Mouse (Mus musculus) R1 (cell line): ENCODE results near the gene Etv2.

Experiments
- DNase-seq: peaks from one replicate; pipeline ENCODE4 v3.0.0-alpha.2; 2018; ENCODE audit warnings: low read depth, low spot score

Gene Etv2

DNA sequence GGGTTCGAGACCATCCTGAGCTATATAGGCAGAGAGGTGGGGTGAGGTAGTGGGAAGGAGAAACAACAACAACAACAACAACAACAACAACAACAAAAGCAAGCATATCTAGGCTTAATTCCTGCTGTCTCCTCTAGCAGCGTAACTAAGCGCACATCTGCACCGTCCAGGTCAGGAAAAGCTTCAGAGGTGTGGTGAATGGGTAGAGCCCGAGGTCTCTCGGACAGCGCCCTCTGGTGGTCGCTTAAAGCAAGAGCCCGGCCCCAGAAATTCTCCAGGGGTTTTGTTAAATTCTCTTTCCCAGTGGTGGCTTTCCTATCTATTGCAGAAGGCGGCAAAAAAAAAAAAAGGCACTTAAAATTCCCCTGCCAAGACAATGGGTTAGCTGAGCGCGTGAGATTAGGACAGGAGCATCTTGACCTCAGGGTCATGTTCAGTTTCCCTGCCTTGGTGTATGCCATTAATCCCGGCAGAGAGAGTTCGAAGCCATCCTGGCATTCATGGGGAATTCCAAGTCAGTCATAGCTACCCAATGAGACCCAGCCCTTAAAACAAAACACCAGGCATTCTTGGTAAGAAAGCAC, 22.0 kb downstream of the Etv2 start:
- DNase-seq: peak; percentile 87

GRCm38 (mm10) chr7:30612654-30613402, 22.8 kb downstream of the Etv2 start, which contains the start of gene Upk1a:
Gene Upk1a, minus strand, starts transcription at chr7:30612847.
- no peak for DNase-seq

DNA sequence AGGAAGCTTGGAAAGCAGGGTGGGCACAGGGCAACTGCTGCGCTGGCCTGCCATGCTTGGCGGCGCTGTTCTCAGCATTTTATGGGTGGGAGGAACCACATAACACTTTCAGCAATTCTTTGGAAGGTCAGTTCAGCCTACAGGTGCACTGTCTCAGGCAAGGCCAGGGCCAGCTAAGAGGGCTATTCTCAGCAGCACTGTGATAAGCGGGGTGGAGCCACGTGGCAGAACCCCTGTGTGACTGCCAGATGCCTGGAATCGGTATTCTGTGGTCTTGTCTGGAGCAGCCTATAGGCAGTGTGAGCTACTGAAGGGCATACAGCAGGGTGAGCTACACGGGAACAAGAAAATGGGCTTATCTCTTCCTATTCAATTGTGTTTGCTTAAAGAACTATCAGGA, 25.6 kb downstream of the Etv2 start:
- DNase-seq: no peak

DNA sequence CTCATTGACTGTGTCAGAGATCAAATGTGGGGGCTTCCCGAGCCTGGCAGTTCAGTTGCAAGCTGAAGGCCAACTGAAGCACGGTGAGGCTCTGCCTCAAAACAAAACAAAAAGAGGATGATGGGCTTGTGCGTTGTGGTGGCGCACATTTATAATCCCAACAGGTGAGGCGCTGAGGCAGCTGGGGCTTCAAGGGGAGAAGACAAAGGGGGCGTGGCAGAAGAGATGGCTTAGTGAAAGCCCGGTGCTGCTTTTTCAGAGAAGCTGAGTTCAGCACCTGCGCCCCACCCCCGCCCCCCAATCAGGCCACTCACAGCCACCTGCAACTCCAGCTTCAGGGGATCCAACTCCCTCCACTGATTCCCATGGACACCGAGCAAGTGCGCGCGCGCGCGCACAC, 27.2 kb downstream of the Etv2 start:
- DNase-seq: peak; percentile 73

- DNase-seq: peak; percentile 96
Observed at GRCm38 (mm10) chr7:30607706-30608309, 27.8 kb downstream of the Etv2 start.

DNA sequence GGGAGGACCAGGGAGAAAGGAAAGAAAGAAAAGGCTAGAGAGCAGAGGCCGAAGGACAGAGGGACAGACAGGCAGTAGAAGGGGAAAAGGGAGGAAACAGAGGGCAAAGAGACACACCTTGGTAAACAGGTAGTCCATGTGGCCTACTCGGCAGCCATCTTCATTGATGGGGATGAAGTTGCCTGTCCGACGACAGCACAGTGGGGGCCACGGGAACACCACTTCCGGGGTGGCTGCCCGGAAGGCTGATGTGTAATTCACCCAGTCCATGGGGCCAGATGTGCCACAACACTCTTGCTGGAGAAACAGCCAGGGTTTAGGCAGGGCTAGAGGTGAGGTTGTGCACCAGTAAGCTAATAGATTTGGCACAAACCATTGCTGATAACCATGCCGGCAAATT, 30.7 kb downstream of the Etv2 start:
- DNase-seq: no peak

GRCm38 (mm10) chr7:30604424-30604823, 31.2 kb downstream of the Etv2 start:
- DNase-seq: peak; percentile 84

- DNase-seq: peak; percentile 99
Observed at GRCm38 (mm10) chr7:30602583-30602982, 33.1 kb downstream of the Etv2 start.

GRCm38 (mm10) chr7:30600651-30601050, 35.0 kb downstream of the Etv2 start:
- no peak for DNase-seq

DNA sequence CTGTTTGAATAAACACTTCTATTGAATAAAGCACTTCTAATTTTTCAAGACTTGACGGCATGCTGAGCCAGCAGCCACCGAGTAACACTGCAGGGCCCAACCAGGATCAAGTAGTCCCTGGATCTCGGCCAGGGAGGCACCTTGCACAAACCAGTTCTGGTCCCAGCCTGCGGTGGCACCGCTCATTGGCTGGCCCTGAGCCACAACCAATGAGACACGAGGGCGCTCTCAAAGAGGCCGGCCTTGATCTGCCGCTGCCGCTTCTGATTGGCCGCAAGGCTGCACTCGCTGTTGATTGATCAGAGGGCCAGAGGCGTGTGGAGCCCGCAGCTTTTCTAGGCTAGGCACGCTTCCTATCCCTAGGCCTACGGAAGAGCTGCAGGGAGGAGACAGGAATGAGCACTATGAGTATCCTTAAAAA, 35.7 kb downstream of the Etv2 start:
- peak; percentile 98 for DNase-seq

GRCm38 (mm10) chr7:30598786-30599185, 36.9 kb downstream of the Etv2 start, which contains the start of gene Zbtb32:
Gene Zbtb32, minus strand, starts transcription at chr7:30598909.
- DNase-seq: peak; percentile 89

DNA sequence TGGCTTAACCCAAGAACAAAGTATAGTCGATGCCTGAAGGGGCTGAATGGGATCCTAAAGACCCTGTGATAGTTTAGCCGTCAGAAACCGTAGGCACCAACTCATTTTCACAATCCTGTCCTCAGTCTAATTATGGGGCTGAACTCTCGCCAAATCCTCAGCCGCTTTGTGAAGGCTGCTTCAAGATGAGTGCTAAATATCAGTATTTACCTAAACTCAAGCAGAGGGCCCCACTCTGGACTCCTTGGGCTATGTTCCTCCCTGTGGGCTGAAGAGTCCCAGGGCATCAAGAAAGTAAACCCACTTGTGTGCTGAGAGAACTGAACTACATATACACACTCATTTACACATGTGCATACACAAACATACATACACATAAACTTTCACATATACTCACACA, 38.8 kb downstream of the Etv2 start:
- no peak for DNase-seq

DNA sequence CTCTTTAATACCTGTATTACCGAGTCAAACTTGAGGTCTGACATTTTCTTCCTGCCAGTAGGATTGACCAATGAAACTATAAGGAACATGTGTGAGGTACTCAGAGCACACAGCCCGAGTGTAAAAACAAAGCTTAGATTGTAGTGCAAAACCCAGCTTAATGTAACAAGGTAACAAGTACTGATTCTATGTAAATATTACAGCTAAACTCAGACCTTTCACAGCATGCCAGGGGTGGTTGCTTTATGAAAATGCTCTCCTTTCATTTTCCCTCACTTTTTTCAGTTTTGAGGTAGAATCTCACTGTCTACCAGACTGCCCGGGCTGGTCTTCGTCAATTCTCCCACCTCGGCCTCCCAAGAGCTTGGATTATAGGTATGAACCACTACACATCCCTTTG, 39.6 kb downstream of the Etv2 start:
- no peak for DNase-seq

- DNase-seq: no peak
Observed at GRCm38 (mm10) chr7:30594510-30595024, 41.1 kb downstream of the Etv2 start.

DNA sequence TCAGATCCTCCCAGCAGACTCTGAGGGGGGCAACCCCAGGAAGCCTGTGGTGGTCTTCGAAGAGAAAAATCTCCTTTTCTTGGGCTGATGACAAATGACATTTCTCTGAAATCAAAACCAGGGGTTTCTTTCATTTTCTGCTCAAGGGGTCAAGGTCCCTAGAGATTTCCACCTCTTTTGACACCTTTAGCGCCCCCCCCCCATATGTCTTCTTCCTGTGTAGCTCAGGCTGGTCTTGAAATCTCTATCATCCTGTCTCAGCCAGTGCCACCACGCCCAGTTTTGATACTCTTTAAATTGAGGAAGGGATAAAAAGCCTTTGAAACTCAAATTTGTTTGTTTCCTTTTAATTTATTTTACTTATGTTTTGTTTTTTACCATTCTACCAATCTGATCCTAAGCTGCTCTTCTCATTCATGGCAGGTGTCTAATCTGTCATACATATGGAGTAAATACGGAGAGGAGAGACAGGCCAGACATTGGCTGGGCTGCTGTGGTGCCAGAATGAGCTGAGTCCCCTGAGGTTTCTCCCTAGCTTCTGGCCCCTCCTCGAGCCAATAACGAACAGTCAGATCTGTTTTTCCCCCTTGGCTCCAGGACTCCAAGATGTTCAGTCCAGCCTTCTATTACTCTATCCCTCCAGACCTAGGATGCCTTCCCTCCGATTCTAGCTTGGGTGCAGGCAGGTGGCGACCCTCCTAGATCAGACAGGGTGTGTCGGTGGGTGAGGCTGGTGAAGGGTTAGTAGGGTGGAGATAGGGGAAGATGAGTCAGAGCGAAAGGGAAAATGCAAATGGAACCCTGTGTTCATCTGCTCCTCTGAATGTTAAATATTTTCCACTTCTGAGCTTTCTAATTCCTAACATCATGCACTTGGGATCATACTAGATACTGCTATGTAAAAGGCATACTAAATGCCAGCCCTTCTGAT, 41.8 kb downstream of the Etv2 start:
- no peak for DNase-seq

GRCm38 (mm10) chr7:30592772-30593423, 42.8 kb downstream of the Etv2 start:
- DNase-seq: peak; percentile 71

GRCm38 (mm10) chr7:30591605-30591951, 44.1 kb downstream of the Etv2 start:
- no peak for DNase-seq

GRCm38 (mm10) chr7:30590927-30591604, 44.6 kb downstream of the Etv2 start:
- no peak for DNase-seq

- DNase-seq: peak; percentile 90
Observed at GRCm38 (mm10) chr7:30589435-30590301, 46.0 kb downstream of the Etv2 start.
